Mouse (Mus musculus) liver, postnatal 0 days (tissue): ENCODE measurements around the gene Pafah1b3. TPM values are rescaled to one million over a fixed set of nuclear protein-coding genes. Genes with fewer than 3 reads are reported as not detected.

Experiments
- ATAC-seq: fragments of 200-750 bp; cut with Nextera tagmentation; 2 replicates; pipeline ENCODE4 v1.8.0; 2017; ENCODE audit warnings: mild to moderate bottlenecking, moderate library complexity
- DNase-seq: peaks from one replicate; pipeline ENCODE4 v3.0.0-alpha.2; 2016
- H3K27ac ChIP-seq: fragments of 300-500 bp; sonication (generic); 2 replicates; pipeline ENCODE4 v1.5.1; 2014; ENCODE audit warnings: antibody characterized with exemption, moderate library complexity, mild to moderate bottlenecking, low read depth
- H3K27me3 ChIP-seq: fragments of 300-500 bp; sonication (generic); 2 replicates; pipeline ENCODE4 v1.6.1; 2014; ENCODE audit warnings: low read length, control low read depth, mixed read lengths; ENCODE audit not compliant: insufficient read depth
- H3K36me3 ChIP-seq: fragments of 300-500 bp; sonication (generic); replicated peaks from 2 replicates; pipeline ENCODE4 v1.6.1; 2014; ENCODE audit warnings: mild to moderate bottlenecking, control low read depth, low read length, moderate library complexity, mixed read lengths; ENCODE audit not compliant: insufficient read depth
- H3K4me1 ChIP-seq: fragments of 300-500 bp; sonication (generic); 2 replicates; pipeline ENCODE4 v1.6.1; 2014; ENCODE audit warnings: antibody characterized with exemption, mild to moderate bottlenecking, control low read depth; ENCODE audit not compliant: insufficient read depth
- H3K4me2 ChIP-seq: fragments of 300-500 bp; sonication (generic); 2 replicates; pipeline ENCODE4 v1.6.1; 2014; ENCODE audit warnings: low read depth, mild to moderate bottlenecking, low read length, moderate library complexity, mixed read lengths
- H3K4me3 ChIP-seq: fragments of 300-500 bp; sonication (generic); 2 replicates; pipeline ENCODE4 v1.5.1; 2014; ENCODE audit warnings: low read depth, low read length
- H3K9ac ChIP-seq: fragments of 300-500 bp; sonication (generic); replicated peaks from 2 replicates; pipeline ENCODE4 v1.6.1; 2014; ENCODE audit warnings: mild to moderate bottlenecking, moderate library complexity
- H3K9me3 ChIP-seq: fragments of 300-500 bp; sonication (generic); 2 replicates; pipeline ENCODE4 v1.6.1; 2016; ENCODE audit warnings: mild to moderate bottlenecking, control low read depth, low read length, mixed read lengths
- CTCF ChIP-seq: sonication (generic); IDR thresholded peaks from 2 replicates; pipeline ENCODE4 v1.5.1; 2016; ENCODE audit warnings: antibody characterized with exemption, low read depth
- EP300 ChIP-seq: IDR thresholded peaks from 2 replicates; pipeline ENCODE4 v1.6.1; 2016; ENCODE audit warnings: antibody characterized with exemption, low read depth, mild to moderate bottlenecking
- WGBS: fragments of 180-500 bp; shearing (Covaris S2); extraction: QIAGEN DNeasy Blood & Tissue Kit; methylation state at CpG from one replicate; pipeline ENCODE4 v1.1.7; 2014; ENCODE audit not compliant: insufficient replicate concordance; 5-methylcytosine and 5-hydroxymethylcytosine counted together
- polyA plus RNA-seq: library from polyadenylated mRNA; unstranded; fragments of >200 nt; fragmentation: Nextera tagmentation; extraction: Ambion mirVana; gene quantifications from 2 replicates; pipeline ENCODE4 v1.2.1, GENCODE M21; 2015

Gene Pafah1b3
- polyA plus RNA-seq, 1 experiment from 2014 or later: 25.4 TPM

GRCm38 (mm10) chr7:25271651-25272444 lies 25.9 kb downstream of the Pafah1b3 start:
- WGBS: 95% methylated on average over 28 of the region's 30 CpGs
- TF ChIP-seq CTCF (no peak), EP300 (no peak)

GRCm38 (mm10) chr7:25270652-25271633 lies 26.8 kb downstream of the Pafah1b3 start:
- WGBS: 91% methylated on average over 28 of the region's 35 CpGs
- Histone ChIP-seq H3K9me3 (no peaks in the 10 kb centered on the region), H3K9ac (no peak overlapping the region), H3K36me3 (peaks cover 20% of the 10 kb centered on the region), H3K4me2 (no peak overlapping the region), H3K4me3 (no peak overlapping the region), H3K27ac (no peak overlapping the region), H3K27me3 (no peaks in the 10 kb centered on the region), H3K4me1 (peaks cover 52% of the 10 kb centered on the region)
- DNase-seq (peak; percentile 26), ATAC-seq (no peak)
- TF ChIP-seq EP300 (no peak), CTCF (no peak)

More at GRCm38 (mm10) chr7:25271651-25272444, 25.9 kb downstream of the Pafah1b3 start:
- no peak for ATAC-seq
- Histone ChIP-seq H3K9me3 (no peaks in the 10 kb centered on the region), H3K4me3 (no peak overlapping the region), H3K9ac (no peak overlapping the region), H3K4me2 (no peak overlapping the region), H3K36me3 (peaks cover 20% of the 10 kb centered on the region), H3K4me1 (peaks cover 48% of the 10 kb centered on the region), H3K27me3 (no peaks in the 10 kb centered on the region), H3K27ac (no peak overlapping the region)
- DNase-seq: peak; percentile 15

GRCm38 (mm10) chr7:25269545-25270271 lies 28.1 kb downstream of the Pafah1b3 start:
- Histone ChIP-seq H3K9me3 (no peaks in the 10 kb centered on the region), H3K4me3 (peak overlapping the region; percentile 87), H3K4me2 (peak overlapping the region; percentile 90), H3K27me3 (no peaks in the 10 kb centered on the region), H3K4me1 (peaks cover 45% of the 10 kb centered on the region), H3K9ac (peak overlapping the region; percentile 92), H3K27ac (peak overlapping the region; percentile 94; the same call in 1 of the 2 replicates), H3K36me3 (peaks cover 18% of the 10 kb centered on the region)
- DNase-seq: peak; percentile 27
- ATAC-seq: no peak
- WGBS: 50% methylated on average over 8 of the region's 8 CpGs
- TF ChIP-seq EP300 (no peak), CTCF (no peak)

DNA sequence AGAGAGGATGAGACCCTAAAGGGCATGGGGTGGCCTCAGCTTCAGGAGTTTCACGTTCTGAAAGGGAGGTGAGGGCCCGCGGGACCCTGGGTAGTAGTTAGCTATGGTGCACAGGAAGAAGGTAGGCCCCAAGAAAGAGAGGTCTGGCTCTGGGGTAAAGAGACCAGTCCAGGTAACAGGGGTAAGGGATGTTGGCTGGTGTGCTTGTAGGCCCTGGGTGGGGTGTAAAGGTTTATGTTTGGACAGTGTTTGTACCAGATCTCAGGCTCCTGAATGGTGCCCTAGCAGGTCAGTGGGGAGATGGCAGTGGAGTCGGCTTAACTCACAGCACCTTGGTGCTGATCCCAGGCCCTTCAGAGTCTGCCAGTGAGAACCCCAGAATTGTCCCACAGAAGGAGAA lies 28.8 kb downstream of the Pafah1b3 start:
- Histone ChIP-seq H3K9me3 (no peaks in the 10 kb centered on the region), H3K4me1 (peaks cover 43% of the 10 kb centered on the region), H3K9ac (peak overlapping the region; percentile 92), H3K4me3 (peak overlapping the region; percentile 87), H3K27ac (peak overlapping the region; percentile 94), H3K4me2 (peak overlapping the region; percentile 90), H3K27me3 (no peaks in the 10 kb centered on the region), H3K36me3 (peaks cover 17% of the 10 kb centered on the region)
- DNase-seq: peak; percentile 25
- 26% methylated on average over 4 of the region's 4 CpGs for WGBS
- ATAC-seq: no peak
- TF ChIP-seq CTCF (no peak), EP300 (no peak)

DNA sequence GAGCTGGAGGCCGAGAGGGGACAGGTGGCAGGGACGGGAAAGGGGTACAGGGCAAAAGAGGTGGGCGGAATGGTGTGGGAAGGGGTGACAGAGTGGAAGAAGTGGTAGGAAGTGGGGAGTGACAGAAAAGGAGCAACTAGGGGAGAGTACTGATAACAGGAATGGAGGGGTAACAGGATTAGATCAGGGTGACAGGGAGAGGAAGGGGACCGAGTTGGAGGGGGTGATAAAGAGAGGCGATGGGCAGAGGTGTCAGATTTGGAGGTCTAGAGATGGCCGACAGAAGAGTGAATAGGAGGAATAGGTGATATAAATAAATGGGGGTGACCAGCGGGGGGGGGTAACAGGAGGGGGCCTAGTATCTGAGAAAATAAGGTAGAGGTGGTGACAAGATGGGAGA lies 29.2 kb downstream of the Pafah1b3 start:
- ATAC-seq (no peak), DNase-seq (no peak)
- Histone ChIP-seq H3K9me3 (no peaks in the 10 kb centered on the region), H3K4me1 (peaks cover 44% of the 10 kb centered on the region), H3K27me3 (no peaks in the 10 kb centered on the region), H3K9ac (peak overlapping the region; percentile 92), H3K4me3 (peak overlapping the region; percentile 87), H3K36me3 (peaks cover 17% of the 10 kb centered on the region), H3K27ac (peak overlapping the region; percentile 94), H3K4me2 (peak overlapping the region; percentile 90)
- WGBS: under 1% methylated on average over 7 of the region's 7 CpGs
- TF ChIP-seq CTCF (no peak), EP300 (no peak)
